Mouse (Mus musculus) heart, embryonic 14.5 days (tissue): ENCODE data around the gene Ddx23. TPM values are rescaled to one million over a fixed set of nuclear protein-coding genes. Genes with fewer than 3 reads are reported as not detected.

ENCODE experiments used
- ATAC-seq: fragments of 200-750 bp; cut with Nextera tagmentation; 2 replicates; pipeline ENCODE4 v1.8.0; 2017; ENCODE audit warnings: low read depth, moderate TSS enrichment; ENCODE audit not compliant: insufficient number of reproducible peaks, insufficient read depth, low FRiP score
- H3K27ac ChIP-seq, 2 experiments: fragments of 200-500 bp in 1 of 2; fragments of 300-500 bp in 1 of 2; sonication (generic) in 1 of 2; replicated peaks in 1 of 2; 2 replicates each; pipeline ENCODE4 v1.5.1; 2012 to 2014; ENCODE audit warnings: low read depth in 2 of 2, low read length in 2 of 2, control low read depth in 1 of 2, mild to moderate bottlenecking in 1 of 2, mixed read lengths in 1 of 2; ENCODE audit not compliant: control insufficient read depth in 1 of 2, insufficient read depth in 1 of 2
- H3K27me3 ChIP-seq: fragments of 300-500 bp; sonication (generic); 2 replicates; pipeline ENCODE4 v1.6.1; 2014; ENCODE audit warnings: mild to moderate bottlenecking, low read length, control low read depth; ENCODE audit not compliant: control insufficient read depth, insufficient read depth
- H3K36me3 ChIP-seq: fragments of 300-500 bp; sonication (generic); 2 replicates; pipeline ENCODE4 v1.6.1; 2014; ENCODE audit warnings: mild to moderate bottlenecking, control low read depth, low read length, mixed read lengths; ENCODE audit not compliant: control insufficient read depth, insufficient read depth
- H3K4me1 ChIP-seq, 2 experiments: fragments of 200-500 bp in 1 of 2; fragments of 300-500 bp in 1 of 2; sonication (generic) in 1 of 2; 2 replicates each; pipeline ENCODE4 v1.6.1; 2012 to 2014; ENCODE audit warnings: low read length in 2 of 2, control low read depth in 1 of 2, mixed read lengths in 1 of 2; ENCODE audit not compliant: control insufficient read depth in 2 of 2, insufficient read depth in 2 of 2
- H3K4me2 ChIP-seq: fragments of 300-500 bp; sonication (generic); 2 replicates; pipeline ENCODE4 v1.6.1; 2014; ENCODE audit warnings: mild to moderate bottlenecking, low read length
- H3K4me3 ChIP-seq, 2 experiments: fragments of 200-500 bp in 1 of 2; fragments of 300-500 bp in 1 of 2; sonication (generic) in 1 of 2; 2 replicates each; pipeline ENCODE4 v1.5.1; 2012 to 2014; ENCODE audit warnings: low read length in 2 of 2, mild to moderate bottlenecking in 2 of 2, control low read depth in 1 of 2, low read depth in 1 of 2, moderate library complexity in 1 of 2; ENCODE audit not compliant: control insufficient read depth in 1 of 2, insufficient read depth in 1 of 2
- H3K9ac ChIP-seq: fragments of 300-500 bp; sonication (generic); 2 replicates; pipeline ENCODE4 v1.6.1; 2014; ENCODE audit warnings: mild to moderate bottlenecking, low read length
- H3K9me3 ChIP-seq: fragments of 300-500 bp; sonication (generic); 2 replicates; pipeline ENCODE4 v1.6.1; 2016; ENCODE audit warnings: low read length, control low read depth; ENCODE audit not compliant: control insufficient read depth
- WGBS: fragments of 180-500 bp; shearing (Covaris S2); extraction: QIAGEN DNeasy Blood & Tissue Kit; methylation state at CpG from one replicate; pipeline ENCODE4 v1.1.7; 2014; 5-methylcytosine and 5-hydroxymethylcytosine counted together
- polyA plus RNA-seq: library from polyadenylated mRNA; unstranded; fragments of >200 nt; fragmentation: Nextera tagmentation; extraction: Ambion mirVana; gene quantifications from 2 replicates; pipeline ENCODE4 v1.2.1, GENCODE M21; 2014

The Ddx23 gene
- polyA plus RNA-seq, 1 experiment from 2014 or later = 16.9 TPM

- Histone ChIP-seq H3K27me3 (no peaks in the 10 kb centered on the region), H3K27ac (peak overlapping the region; percentile 80 to 90), H3K9me3 (no peaks in the 10 kb centered on the region), H3K36me3 (no peaks in the 10 kb centered on the region), H3K4me1 (peaks cover 21 to 25% of the 10 kb centered on the region in 2 experiments), H3K9ac (no peak overlapping the region; the same call in 1 of the 2 replicates), H3K4me3 (no peak overlapping the region), H3K4me2 (peak overlapping the region; percentile 19; the same call in 1 of the 2 replicates)
- 6% methylated on average over 11 of the region's 11 CpGs for WGBS
- peak; percentile 69 for ATAC-seq
These were observed 29.5 kb upstream of the Ddx23 start for GRCm38 (mm10) chr15:98692171-98692715.

DNA sequence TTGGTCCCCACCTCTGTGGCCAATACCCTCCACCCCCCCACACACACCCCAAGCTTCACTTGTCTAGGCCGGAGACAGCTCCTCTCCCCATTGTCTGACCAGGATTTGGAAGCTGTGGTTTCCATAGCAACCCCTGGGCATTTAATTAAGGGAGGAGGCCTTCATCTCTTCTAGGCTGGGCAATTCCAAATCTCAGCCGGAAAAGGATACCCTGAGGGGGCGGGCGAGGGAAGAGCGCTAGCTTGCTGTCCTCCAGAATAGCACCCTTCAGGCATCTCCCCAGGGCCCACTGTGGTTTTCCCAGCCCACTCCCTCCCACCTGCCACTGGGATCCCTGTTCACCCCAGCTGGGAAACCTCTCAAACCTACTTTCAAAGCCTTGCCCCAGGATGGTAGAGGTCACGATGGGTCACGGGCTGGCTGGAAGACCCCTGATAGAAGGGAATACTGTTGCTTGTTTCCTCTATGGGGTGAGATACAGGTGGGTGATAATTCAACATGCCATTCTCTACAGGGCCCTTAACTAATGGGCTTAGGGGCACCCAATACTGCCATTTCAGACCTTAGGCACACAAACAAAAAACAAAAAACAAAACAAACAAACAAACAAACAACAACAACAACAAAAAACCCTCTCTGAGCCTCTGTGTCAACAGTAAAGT is 28.9 kb upstream of the Ddx23 start:
- Histone ChIP-seq H3K9me3 (no peaks in the 10 kb centered on the region), H3K4me1 (peaks cover 21 to 25% of the 10 kb centered on the region in 2 experiments), H3K9ac (no peak overlapping the region), H3K4me2 (0 out of 2 replicates have a peak overlapping the region, but pooled peaks have one; percentile 19), H3K27me3 (no peaks in the 10 kb centered on the region), H3K36me3 (no peaks in the 10 kb centered on the region), H3K4me3 (no peak overlapping the region), H3K27ac (peak overlapping the region; percentile 80 to 90)
- no peak for ATAC-seq
- 53% methylated on average over 7 of the region's 7 CpGs for WGBS

- H3K4me2 ChIP-seq = no peak overlapping the region
- no peak for ATAC-seq
- peaks cover 21 to 25% of the 10 kb centered on the region in 2 experiments for H3K4me1 ChIP-seq
- no peak overlapping the region for H3K9ac ChIP-seq
- no peak overlapping the region for H3K4me3 ChIP-seq
- no peak overlapping the region for H3K27ac ChIP-seq
- H3K9me3 ChIP-seq = no peaks in the 10 kb centered on the region
- WGBS = 79% methylated on average over 2 of the region's 2 CpGs
- H3K36me3 ChIP-seq = no peaks in the 10 kb centered on the region
- no peaks in the 10 kb centered on the region for H3K27me3 ChIP-seq
These were observed 27.0 kb upstream of the Ddx23 start for GRCm38 (mm10) chr15:98689682-98690081.

- ATAC-seq = no peak
- H3K4me3 ChIP-seq = no peak overlapping the region
- no peak overlapping the region for H3K9ac ChIP-seq
- H3K9me3 ChIP-seq = no peaks in the 10 kb centered on the region
- WGBS = 71% methylated on average over 3 of the region's 3 CpGs
- no peak overlapping the region for H3K27ac ChIP-seq
- H3K4me2 ChIP-seq = no peak overlapping the region
- H3K27me3 ChIP-seq = no peaks in the 10 kb centered on the region
- H3K4me1 ChIP-seq = peaks cover 9% of the 10 kb centered on the region in 2 experiments
- no peaks in the 10 kb centered on the region for H3K36me3 ChIP-seq
These were observed 23.2 kb upstream of the Ddx23 start for GRCm38 (mm10) chr15:98685926-98686325.

DNA sequence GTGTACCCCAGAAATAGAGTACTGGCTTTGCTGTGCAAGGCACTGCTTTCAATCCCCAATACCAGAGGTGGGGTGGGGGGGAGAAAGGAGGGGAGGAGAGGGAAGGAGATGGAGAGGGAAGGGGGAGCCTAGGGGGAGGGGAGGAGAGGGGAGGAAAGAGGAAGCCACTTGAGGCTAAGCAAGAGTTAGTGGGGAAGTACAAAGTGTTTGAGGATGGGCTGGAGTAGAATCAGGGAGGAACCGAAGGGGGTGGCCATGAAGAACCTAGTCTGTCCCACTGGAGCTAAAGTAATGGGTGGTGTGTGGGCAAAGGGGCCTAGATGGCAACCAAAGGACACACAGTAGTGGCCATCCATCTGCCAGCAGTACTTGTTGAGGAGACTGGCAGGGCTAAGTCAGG is 21.1 kb upstream of the Ddx23 start:
- H3K36me3 ChIP-seq = no peaks in the 10 kb centered on the region
- no peak overlapping the region for H3K27ac ChIP-seq
- H3K9me3 ChIP-seq = no peaks in the 10 kb centered on the region
- 79% methylated on average over 1 of the region's 1 CpGs for WGBS
- H3K4me3 ChIP-seq = no peak overlapping the region
- peaks cover 3 to 4% of the 10 kb centered on the region in 2 experiments; a peak in 1 of 4 replicates for H3K4me1 ChIP-seq
- H3K27me3 ChIP-seq = 0 out of 2 replicates have a peak, but pooled peaks cover 1% of the 10 kb centered on the region
- no peak overlapping the region for H3K9ac ChIP-seq
- ATAC-seq = no peak
- no peak overlapping the region for H3K4me2 ChIP-seq

- no peak overlapping the region for H3K9ac ChIP-seq
- H3K4me3 ChIP-seq = no peak overlapping the region
- H3K9me3 ChIP-seq = no peaks in the 10 kb centered on the region
- H3K27ac ChIP-seq = no peak overlapping the region
- H3K36me3 ChIP-seq = no peaks in the 10 kb centered on the region
- 51% methylated on average over 10 of the region's 10 CpGs for WGBS
- H3K27me3 ChIP-seq = 0 out of 2 replicates have a peak, but pooled peaks cover 6% of the 10 kb centered on the region
- H3K4me2 ChIP-seq = no peak overlapping the region
- peaks cover 3 to 4% of the 10 kb centered on the region in 2 experiments; a peak in 1 of 4 replicates for H3K4me1 ChIP-seq
- ATAC-seq = no peak
These were observed 20.5 kb upstream of the Ddx23 start for GRCm38 (mm10) chr15:98683177-98683576.

GRCm38 (mm10) chr15:98681633-98682032 is 18.9 kb upstream of the Ddx23 start:
- Histone ChIP-seq H3K27ac (no peak overlapping the region), H3K9me3 (no peaks in the 10 kb centered on the region), H3K4me3 (no peak overlapping the region), H3K9ac (no peak overlapping the region), H3K27me3 (peaks cover 7% of the 10 kb centered on the region; the same call in 1 of the 2 replicates), H3K4me2 (no peak overlapping the region), H3K36me3 (no peaks in the 10 kb centered on the region), H3K4me1 (peaks cover 4 to 9% of the 10 kb centered on the region in 2 experiments; a peak in 3 of 4 replicates)
- WGBS = 67% methylated on average over 7 of the region's 7 CpGs
- ATAC-seq = no peak
